Mouse (Mus musculus) kidney, adult 18-20 months (tissue): ENCODE measurements at regions not wholly inside any gene's neighbourhood (a gene's known extent, or its start where the extent isn't known, plus 50 kb on each side); places are given as distances from the start of the nearest gene placed in this dataset.
"Not testable (repeated sequence)": the region's sequence is repeated elsewhere in the genome, so short reads cannot be mapped to it uniquely, and the experiment has no call there.

Experiments
- DNase-seq: peaks from one replicate; pipeline ENCODE4 v3.0.0; 2021

DNA sequence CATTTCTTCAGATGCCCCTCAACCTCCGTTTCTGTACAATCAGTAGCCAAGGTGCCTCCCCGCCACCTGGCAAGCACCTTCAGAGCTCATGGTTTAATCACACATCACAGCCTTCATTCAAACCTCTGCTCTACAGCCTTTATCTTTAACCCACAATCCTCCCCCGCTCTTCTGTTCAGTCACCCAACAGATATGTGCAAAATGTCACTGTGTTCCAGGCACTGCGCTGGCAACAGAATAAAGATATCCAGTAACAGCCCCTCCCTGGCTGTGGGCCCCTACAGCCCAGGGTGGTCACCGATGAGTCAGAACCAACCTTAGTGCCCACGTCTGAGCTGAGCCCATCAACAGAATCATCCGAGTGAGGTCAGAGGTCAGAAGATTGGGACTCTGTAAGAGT is 54.3 kb upstream of the Ddr1 start:
- DNase-seq: no peak

DNA sequence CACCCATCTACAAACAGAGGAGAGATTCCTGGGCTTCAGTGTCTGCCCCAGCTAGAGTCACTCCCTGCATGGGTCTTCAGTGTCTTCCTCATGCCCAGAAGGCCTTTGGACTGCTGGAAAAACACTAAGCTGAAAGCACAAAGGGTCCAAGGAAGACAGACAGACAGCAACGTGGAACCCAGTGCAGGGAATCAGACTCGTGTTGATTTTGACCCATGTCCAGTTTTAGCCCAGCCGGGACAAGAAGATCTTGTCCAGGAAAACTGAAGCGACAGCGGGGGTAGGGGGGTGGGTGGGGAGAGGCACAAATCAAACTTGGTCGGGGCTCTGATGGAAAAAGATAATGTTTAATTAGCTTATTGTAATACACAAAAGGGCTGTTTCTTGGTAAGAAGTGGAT is 55.3 kb upstream of the Ddr1 start:
- no peak for DNase-seq

DNA sequence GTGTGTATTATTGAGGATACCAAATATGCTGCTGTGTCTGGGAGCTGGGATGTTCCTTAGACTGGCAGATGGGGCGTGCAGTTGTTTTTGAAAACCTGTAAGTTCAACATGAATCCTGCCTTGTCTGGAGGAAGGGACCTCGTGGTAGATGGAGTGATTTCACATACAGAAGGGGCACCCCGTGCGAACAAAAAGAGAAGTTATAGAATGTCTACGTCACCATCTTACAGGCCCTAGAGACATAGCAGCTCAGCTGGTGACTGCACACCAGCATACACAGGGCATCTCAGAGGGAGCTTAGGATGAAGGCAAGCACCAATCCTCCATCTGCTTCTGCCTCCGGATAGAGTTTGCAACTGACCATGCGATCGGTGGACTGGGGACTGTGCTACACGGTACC is 58.2 kb upstream of the Ddr1 start:
- no peak for DNase-seq

DNA sequence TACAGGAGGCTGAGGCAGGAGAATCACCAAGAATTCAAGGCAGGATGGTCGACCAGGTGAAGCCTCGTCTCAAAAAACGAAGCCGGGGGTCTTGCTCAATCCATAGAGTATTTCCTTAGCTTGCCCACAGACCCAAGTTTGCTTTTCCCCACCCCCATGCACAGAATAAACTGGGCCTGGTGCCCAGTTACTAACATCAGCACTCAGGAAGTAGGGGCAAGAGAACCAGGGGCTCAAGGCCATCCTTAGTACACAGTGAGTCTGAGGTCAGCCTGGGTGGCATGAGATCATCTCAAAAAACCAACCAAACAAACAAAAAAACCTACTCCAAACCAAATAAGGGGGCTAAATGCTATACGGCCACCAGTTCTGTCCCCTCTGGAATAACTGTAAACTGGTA is 58.4 kb upstream of the Ier3 start:
- DNase-seq: no peak

DNA sequence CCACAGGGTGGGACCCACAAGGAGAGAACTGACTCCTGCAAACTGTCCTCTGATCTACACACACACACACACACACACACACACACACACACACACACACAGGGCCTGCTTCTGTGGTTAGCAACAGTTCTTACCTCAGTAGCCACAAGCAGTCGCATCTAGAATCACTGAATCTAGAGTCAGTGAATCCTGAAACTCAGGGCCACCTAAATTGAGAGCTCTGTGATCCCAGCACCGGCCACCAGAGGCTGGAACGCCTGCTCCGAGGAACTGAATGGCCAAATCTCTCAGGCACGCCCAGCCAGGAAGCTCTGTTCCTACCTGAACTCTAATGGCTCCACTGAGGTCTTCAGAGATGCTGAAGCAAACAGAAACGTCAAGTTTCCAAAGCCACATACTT is 57.6 kb upstream of the Ier3 start:
- DNase-seq: peak; percentile 33

DNA sequence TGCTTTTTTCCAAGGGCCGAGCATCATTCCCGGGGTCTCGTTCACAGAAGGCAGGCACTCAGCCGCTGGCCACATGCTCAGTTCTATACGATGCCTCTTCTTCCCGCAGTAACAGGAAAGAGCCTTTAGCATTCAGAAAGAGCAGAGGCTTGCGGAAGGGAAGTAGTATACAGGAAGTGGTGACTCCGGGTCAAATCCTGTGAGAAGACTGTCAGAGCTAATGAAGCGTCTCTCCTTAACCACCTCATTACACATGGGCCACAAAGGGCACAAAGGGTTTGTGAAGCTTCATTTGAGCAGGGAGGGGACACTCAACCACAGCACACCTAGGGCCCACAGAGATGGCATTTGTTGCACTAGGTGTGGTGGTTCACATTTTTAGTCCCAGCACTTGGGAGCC is 55.1 kb upstream of the Ier3 start:
- DNase-seq: no peak

DNA sequence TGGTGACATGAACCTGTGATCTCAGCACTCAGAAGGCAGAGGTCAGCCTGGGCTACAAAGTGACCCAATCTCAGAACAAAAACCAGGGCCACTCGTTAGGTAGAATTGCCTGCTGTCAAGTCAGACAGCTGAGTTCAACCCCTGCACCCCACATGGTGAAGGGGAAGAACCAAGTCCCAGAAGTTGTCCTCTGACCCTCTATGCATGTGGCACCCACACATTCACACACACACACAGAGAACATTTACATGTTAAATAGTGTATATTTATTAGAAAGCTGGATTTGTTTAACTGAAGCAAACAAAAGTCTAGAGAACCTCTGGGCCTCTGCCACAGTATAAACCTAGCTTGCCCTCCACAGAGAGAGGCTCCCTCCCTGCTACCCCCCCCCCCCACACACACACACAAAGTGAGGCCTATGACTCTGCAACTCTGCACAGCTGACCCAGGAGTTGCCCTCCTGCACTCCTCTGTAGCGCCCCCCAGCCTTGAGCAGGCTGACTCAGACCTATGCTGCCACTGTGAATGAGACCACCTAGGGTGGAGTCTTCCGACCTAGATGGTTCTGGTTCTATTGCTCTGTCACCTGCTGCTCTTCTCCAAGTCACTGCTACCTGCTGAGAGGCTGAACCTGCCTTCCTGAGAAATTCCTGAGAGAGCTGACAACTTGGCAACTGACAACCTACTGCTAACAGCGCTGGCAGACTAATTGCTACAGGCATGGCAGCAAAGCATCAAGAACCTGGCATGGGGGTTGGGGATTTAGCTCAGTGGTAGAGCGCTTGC is 52.1 kb upstream of the Ier3 start:
- no peak for DNase-seq

DNA sequence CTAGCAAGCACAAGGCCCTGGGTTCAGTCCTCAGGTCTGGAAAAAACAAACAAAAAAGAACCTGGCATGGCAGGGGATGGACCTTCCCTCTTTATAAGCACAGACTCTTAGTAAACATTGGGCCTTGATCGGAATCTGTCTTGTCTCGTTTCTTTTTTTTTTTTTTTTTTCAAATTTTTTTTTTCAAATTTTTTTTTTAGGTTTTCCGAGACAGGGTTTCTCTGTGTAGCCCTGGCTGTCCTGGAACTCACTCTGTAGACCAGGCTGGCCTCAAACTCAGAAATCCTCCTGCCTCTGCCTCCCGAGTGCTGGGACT is 51.6 kb upstream of the Ier3 start:
- not testable (repeated sequence) for DNase-seq

DNA sequence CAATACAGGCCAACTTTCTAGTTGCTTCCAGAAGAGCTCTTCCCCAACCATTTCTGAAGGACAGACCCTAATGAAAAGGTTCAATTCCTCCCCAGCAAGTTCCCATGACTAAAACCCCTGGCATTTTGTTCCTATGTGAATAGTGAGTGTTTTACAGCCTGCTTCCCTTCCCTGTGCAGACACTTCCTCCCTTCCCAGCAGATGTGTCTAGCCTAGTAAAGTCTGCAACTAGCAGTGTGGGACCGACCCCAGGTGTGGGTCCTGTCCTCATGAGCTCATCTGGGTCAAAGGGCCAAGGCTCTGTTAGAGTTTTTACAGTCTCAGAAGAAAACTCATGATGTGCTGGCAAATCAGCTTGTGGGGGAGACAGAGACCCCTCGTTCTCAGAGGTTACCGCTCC is 50.9 kb upstream of the Ier3 start:
- no peak for DNase-seq

DNA sequence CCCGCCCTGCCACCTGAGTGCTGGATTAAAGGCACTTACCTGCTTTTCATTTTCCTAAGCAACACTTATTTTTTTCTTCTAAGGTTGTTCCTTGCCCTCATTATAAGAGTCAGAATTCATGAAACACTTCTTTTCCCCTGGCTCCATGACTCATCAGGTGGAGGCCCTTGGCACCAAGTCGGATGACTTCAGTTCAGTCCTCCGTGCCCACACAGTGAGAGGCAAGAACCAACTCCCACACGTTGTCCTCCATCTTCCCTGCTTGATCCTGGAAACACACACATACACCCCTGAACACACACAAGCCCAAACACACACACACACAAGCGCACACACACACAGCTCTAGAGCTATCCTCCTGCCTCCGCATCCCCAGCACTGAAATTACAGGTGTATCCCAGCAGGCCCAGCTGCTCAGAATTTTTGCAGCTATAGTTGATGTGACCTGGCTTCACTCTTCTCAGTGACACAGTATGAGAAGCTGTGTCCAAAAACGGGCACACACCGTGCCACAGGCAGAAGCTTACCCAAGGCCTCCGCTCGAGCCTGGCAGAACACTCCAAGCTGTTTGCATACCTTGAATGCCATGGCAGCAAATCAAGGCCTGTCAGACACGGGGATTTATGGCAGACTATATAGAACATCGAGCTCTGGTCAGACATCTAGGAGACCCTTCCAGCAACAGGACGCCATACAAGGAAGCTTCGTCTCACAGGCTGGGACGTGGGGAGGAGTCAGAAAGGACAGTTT is 49.7 kb upstream of the Ier3 start:
- no peak for DNase-seq
